Mouse (Mus musculus) naive thymus-derived CD4-positive, alpha-beta T cell, adult 2 months (primary cell): ENCODE data around the gene Trappc6b.

ENCODE experiments used
- DNase-seq: peaks from one replicate; pipeline ENCODE4 v3.0.0-alpha.2; 2011; ENCODE audit warnings: low read depth

The Trappc6b gene

DNA sequence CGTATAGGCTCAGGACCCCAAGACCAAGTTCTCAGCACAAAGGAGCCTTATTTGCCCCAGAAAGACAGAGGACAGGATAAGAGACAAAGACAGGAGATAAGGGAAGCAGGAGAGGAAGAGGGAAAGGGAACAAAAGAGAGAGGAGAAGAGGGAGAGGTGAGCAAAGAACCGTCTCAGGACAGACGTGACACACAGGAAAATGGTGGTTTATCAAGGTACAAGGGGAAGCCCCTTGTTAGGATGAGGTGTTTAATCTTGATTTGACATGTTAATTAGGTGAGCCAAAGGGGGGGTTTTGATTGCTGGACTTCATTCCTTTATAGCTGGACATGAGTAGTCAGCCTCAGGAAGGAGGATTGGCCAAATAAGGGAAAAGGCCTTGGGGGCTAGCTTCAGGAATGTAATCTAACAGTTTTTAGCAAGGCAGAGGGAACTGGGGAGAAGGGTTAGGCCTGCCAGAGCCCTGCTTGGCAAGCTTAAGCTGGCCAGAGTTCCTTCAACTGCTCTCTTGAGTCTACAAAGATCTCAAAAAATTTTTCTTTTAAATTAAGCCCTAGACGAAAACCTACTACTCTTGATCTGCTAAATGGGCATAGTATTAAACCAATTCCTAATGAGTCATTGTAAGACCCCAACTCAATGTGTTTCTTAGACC is 5.9 kb downstream of the Trappc6b start:
- peak; percentile 36 for DNase-seq

GRCm38 (mm10) chr12:59053976-59054375 is 7.3 kb downstream of the Trappc6b start:
- no peak for DNase-seq

GRCm38 (mm10) chr12:59053166-59053565 is 8.1 kb downstream of the Trappc6b start:
- DNase-seq = no peak

DNA sequence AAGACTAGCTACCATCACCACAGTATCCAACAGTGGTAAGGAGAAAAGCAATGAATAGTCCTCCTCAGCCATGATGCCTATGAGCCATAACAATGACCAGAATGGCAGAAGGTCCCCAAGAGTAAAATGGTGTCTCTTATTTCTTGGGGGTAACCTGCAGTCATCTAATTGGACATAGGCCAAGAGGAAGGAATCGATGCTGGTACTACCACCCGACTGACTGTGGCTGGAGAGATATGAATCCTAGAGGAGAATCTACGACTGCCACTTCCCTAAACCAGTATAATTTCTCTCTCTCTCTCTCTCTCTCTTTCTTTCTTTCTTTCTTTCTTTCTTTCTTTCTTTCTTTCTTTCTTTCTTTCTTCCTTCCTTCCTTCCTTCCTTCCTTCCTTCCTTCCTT is 8.8 kb downstream of the Trappc6b start:
- no peak for DNase-seq

GRCm38 (mm10) chr12:59040851-59041250 is 20.4 kb downstream of the Trappc6b start:
- DNase-seq = no peak

DNA sequence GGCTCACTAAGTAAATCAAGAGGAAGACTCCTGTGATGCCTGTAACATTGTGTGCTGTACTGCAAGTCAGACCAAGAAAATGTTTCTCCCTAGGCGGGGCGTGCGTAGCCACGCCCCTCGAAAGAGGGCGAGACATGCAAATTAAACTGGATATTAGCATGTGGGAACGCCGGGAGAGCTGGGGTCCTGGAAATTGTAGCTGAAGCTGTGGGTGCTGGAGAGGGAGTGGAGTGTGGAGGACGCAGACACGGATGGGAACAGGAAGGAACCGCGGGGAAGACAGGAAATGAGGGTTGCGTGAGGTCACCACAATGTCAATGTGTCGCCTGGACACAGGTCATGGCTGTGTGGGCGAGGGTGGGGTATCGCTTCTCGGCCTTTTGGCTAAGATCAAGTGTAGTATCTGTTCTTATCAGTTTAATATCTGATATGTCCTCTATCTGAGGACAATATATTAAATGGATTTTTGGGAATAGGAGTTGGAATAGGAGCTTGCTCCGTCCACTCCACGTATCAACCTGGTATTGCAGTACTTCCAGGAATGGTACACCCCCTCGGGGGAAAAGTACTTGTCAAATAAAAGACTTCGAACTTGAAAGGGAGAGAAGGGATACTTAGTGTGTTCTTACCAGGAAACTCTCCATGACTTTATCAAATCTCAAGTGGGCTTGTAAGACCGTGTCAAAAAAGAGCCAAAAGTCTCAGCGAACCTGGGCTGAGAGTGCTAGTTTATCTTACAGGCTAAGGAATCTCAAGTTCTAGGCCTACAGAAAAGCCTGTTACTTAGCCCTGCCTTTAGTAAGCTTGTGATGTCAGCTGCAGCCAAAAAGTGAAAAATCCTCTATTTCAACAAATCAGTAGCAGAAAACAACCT is 21.1 kb downstream of the Trappc6b start:
- DNase-seq = peak; percentile 33

DNA sequence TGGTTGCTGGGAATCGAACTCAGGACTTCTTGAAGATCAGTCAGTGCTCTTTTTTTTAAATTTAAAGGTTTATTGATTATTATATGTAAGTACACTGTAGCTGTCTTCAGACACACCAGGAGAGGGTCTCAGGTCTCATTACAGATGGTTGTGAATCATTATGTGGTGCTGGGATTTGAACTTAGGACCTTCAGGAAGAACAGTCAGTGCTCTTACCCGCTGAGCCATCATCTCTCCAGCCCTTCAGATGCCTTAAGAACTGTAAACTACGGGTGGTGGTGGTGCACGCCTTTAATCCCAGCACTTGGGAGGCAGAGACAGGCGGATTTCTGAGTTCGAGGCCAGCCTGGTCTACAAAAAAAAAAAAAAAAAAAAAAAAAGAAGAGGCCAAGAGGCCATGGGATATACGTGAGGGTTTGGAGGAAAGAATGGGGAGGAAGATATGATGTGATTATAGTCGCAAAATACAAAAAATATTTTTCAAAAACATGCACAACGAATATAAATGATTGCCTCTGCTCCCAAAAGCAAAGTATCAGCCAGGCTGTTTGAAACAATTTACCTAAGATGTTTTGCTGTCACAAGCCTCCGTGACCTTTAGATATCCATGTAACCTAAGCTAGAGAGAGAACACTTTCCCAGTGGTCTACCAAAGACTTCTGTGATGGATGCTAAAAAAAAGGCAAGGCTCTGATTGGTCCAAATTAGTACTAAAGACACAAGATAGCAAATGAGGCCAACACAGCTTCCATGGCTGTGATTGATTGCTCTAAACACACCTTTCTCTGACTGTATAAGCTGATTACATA is 21.9 kb downstream of the Trappc6b start:
- DNase-seq = no peak

GRCm38 (mm10) chr12:59032101-59032500 is 29.2 kb downstream of the Trappc6b start:
- peak; percentile 55 for DNase-seq

DNA sequence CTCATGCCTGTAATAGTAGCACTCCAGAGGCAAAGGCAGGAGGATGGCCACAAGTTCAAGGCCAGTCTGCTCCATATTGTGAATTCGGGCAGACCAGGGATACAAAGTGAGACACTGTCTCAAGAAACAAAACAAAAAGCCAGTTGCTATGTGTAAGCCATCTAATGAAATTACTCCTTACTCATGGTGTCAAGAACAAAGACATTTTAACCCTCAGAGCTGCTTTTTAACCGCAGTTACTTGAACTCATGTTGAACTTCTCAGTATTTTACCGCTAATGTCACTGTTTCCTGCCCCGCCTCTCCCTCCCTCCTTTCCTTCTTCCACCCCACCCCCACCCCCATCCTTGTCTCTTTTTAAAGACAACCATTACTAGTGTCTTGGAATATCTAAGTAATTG is 40.0 kb downstream of the Trappc6b start:
- DNase-seq = peak; percentile 50

- no peak for DNase-seq
These were observed 41.4 kb downstream of the Trappc6b start for GRCm38 (mm10) chr12:59019891-59020290.

DNA sequence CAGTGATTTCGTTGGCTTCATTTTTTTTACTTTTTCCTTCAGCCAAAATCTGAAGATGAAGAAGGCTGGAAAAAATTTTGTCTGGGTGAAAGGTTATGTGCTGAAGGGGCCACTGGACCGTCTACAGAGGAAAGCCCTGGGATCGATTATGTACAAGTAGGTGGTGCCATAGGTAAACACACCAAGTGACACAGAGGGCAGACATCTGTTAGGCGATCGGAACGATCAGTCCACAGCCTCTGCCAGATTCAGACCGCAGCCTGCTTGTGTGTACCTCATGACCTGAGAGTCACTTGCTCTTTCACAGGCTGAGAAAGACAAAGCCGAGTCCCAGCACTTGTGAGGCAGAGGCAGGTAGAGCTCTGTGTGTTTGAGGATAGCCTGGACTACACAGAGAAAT is 43.3 kb downstream of the Trappc6b start:
- no peak for DNase-seq

DNA sequence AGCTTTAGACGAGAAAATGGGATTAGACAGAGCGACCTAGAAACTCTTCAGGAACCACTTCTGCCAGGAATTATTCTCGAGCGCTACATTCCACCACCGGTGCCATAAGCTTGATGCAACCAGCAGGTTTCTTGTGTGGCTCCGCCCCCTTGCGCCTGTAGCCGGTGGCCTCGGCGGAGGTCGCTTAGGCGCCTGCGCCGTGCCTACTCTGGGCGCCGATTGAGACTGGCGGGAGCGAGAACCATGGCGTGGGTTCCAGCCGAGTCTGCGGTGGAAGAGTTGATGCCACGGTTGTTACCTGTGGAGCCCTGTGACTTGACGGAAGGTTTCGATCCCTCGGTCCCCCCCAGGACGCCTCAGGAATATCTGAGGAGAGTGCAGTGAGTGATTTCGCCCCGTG is 48.0 kb downstream of the Trappc6b start, which contains the start of gene Gemin2:
Gemin2 (plus strand) TSS at position 160 of the 400 bp plus-strand sequence.
- peak; percentile 94 for DNase-seq

GRCm38 (mm10) chr12:59012710-59013091 is 48.6 kb downstream of the Trappc6b start:
- DNase-seq = no peak

DNA sequence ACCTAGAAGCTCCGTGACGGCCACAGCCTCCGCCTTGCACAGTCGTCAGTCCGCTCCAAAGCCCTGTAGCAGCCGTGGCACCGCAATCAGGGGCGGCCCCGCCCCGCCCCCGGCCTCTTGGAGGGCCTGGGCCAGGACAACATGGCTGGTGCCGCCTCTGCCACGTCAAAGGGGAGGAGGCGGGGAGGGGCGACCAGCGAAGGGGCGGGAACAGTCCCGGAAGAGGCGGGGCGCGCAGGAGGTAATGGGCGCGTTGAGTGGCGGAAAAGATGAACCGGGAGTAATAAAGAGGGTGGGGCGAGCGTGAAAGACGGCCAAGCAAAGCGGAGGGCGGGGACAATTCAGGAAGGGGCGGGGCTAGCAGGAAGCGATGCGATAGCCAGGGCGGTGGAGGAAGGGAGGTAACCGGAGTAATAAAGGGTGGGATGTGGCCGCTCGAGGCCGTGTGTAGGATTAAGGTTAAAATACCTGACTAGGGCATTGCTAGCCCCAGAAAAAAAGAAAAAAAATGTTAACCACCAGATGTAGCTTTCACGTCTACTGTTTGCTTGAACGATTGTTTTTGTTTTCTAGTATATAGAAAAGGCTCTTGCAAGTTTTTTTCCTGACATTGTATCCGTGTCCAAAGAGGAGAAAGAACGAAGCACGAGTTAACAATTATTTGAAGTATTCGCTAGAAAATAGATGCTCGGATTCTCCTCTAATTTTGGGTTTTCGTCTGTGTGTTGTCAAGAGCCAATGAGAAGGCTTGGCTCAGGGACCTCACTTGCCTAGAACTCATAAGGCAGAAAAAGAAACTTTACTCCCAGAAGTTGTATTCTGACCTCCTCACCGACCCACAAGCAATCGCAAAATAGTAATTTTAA is 49.2 kb downstream of the Trappc6b start, which contains the start of gene Sec23a:
Sec23a (minus strand) TSS at position 174 of the 866 bp plus-strand sequence.
- peak; percentile 99 for DNase-seq

DNA sequence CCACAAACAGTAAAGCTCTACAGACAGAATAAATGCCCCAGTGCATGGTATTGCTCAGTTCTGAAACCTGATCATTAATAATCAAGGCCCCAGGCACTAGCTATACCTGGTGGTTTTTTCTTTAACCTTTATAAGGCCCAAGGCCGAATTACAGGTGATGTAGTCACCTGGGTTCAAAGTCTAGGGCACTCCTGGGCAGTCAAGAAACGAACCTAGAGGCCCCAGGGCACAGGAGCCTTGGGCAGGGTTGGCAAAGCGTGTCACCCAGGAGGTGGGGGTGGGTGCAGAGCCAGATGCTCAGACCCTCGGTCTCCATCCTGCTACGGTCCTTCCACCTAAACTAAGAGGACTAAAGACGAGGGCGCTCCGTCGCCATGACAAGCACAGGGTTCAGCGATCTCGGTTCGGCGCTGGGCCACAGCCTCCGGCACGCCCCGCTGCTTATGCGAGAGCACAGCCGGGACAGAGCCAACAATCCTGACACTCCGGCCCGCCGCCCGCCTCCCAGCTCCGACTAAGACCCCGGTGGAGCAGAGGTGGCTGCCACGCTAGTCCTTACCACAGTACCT is 49.9 kb downstream of the Trappc6b start:
- no peak for DNase-seq

DNA sequence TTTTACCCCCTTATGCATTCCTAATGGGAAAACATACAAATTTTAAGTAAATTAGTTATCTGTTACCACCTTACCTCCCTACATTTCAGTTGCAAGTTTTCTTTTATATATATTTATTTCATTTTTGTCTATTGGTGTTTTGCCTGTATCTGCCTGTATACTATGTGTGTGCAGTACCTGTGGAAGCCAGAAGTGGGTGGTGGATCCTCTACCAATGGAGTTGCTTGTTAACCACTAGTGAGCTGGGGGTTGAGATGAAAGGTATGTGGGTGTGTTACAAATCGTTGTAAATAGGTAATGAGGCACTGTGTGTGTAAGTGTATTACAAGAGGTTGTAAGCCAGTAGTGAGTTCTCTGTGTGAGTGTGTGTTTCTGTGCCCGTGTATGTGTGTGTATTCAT is 50.8 kb downstream of the Trappc6b start:
- peak; percentile 63 for DNase-seq
